Mouse (Mus musculus): ENCODE measurements at regions not wholly inside any gene's neighbourhood (a gene's known extent, or its start where the extent isn't known, plus 50 kb on each side); places are given as distances from the start of the nearest gene placed in this dataset.

GRCm38 (mm10) chr9:33095654-33096053, 459.6 kb downstream of the Ets1 start:
- Histone ChIP-seq H3K9me3 (replicated peaks; ENCODE audit: low read length) (no peaks in the 10 kb centered on the region), H3K9ac (ENCODE audit: insufficient read depth, low read depth) (no peak overlapping the region), H3K27ac (ENCODE audit: insufficient read depth, low read depth) (no peak overlapping the region), H3K4me3 (replicated peaks in 1 of 3; ENCODE audit: low read depth in 2 of 3, low read length in 2 of 3, poor library complexity in 1 of 3) (no peak overlapping the region), H3K4me2 (ENCODE audit: insufficient read depth, low read depth, poor library complexity, severe bottlenecking) (no peak overlapping the region), H3K27me3 (replicated peaks) (no peaks in the 10 kb centered on the region), H3K36me3 (replicated peaks in 1 of 2; ENCODE audit: control insufficient read depth in 1 of 2, insufficient read depth in 1 of 2, low read length in 1 of 2) (no peaks in the 10 kb centered on the region), H3K4me1 (ENCODE audit: control insufficient read depth in 1 of 2, insufficient read depth in 2 of 2) (no peaks in the 10 kb centered on the region), H3K79me2 (replicated peaks; ENCODE audit: control insufficient read depth, extremely low read depth, insufficient read depth, poor library complexity, severe bottlenecking) (no peaks in the 10 kb centered on the region)
- dilution Hi-C loops (cut with MboI; ENCODE audit: extremely low pct_ligation_motif_present, extremely low pct_unique_long_range_greater_than_20kb, low sequenced_read_pairs) = no loop called here
- in situ Hi-C loops (cut with MboI; ENCODE audit: low pct_ligation_motif_present, low pct_unique_long_range_greater_than_20kb, low sequenced_read_pairs) = loop anchor here (5.0 to 25.0 kb wide), 2 partner anchors 508 to 683 kb away; no protein-coding TSS in a partner anchor
- peak; percentile 71 for DNase-seq (ENCODE audit: extremely low read depth)
- TF ChIP-seq USF1 (IDR thresholded peaks at IDR 0.05; ENCODE audit: low read depth, low read length) (no peak), SMC3 (IDR thresholded peaks at IDR 0.05; ENCODE audit: low read depth, low read length) (peak; percentile 91), HCFC1 (IDR thresholded peaks at IDR 0.05; ENCODE audit: low read depth, low read length) (no peak), TBP (conservative IDR thresholded peaks at IDR 0.05; ENCODE audit: low read depth, low read length) (no peak), E2F4 (IDR thresholded peaks at IDR 0.05; ENCODE audit: insufficient replicate concordance, low read depth, low read length) (0 out of 2 replicates have a peak, but pooled peaks have one; percentile 39), KAT2A (IDR thresholded peaks at IDR 0.05; ENCODE audit: insufficient replicate concordance, low read length) (no peak), TCF12 (IDR thresholded peaks at IDR 0.05; ENCODE audit: low read depth, low read length) (0 out of 2 replicates have a peak, but pooled peaks have one; percentile 15), NELFE (IDR thresholded peaks at IDR 0.05; ENCODE audit: low read depth, low read length) (0 out of 2 replicates have a peak, but pooled peaks have one; percentile 19), ETS1 (conservative IDR thresholded peaks at IDR 0.05; ENCODE audit: low read depth, low read length) (no peak), EP300 (IDR thresholded peaks at IDR 0.05; ENCODE audit: low read length) (no peak), ELF1 (IDR thresholded peaks at IDR 0.05; ENCODE audit: low read depth, low read length) (0 out of 2 replicates have a peak, but pooled peaks have one; percentile 15), PAX5 (IDR thresholded peaks at IDR 0.05; ENCODE audit: low read length) (no peak), BHLHE40 (IDR thresholded peaks at IDR 0.05; ENCODE audit: low read depth, low read length) (no peak), MXI1 (IDR thresholded peaks at IDR 0.05; ENCODE audit: low read depth, low read length) (no peak), ZC3H11A (IDR thresholded peaks at IDR 0.05; ENCODE audit: low read depth, low read length) (peak; percentile 83), GABPA (IDR thresholded peaks at IDR 0.05; ENCODE audit: insufficient replicate concordance, low read depth, low read length) (no peak), POLR2A (IDR thresholded peaks at IDR 0.05; ENCODE audit: low read depth, low read length) (no peak), IRF4 (IDR thresholded peaks at IDR 0.05; ENCODE audit: low read depth, low read length) (no peak), RAD21 (IDR thresholded peaks at IDR 0.05; ENCODE audit: low read depth, low read length) (peak; percentile 94), CTCF (conservative IDR thresholded peaks at IDR 0.05 in 1 of 2, IDR thresholded peaks at IDR 0.05 in 1 of 2; ENCODE audit: low read depth in 2 of 2, low read length in 2 of 2) (peak; percentile 50 to 90; a peak in 3 of 4 replicates), JUND (conservative IDR thresholded peaks at IDR 0.05; ENCODE audit: low read depth, low read length) (peak; percentile 52), SIN3A (IDR thresholded peaks at IDR 0.05; ENCODE audit: low read length) (no peak), USF2 (conservative IDR thresholded peaks at IDR 0.05; ENCODE audit: low read depth, low read length) (no peak), MYC (IDR thresholded peaks at IDR 0.05; ENCODE audit: low read depth, low read length) (peak; percentile 58; the same call in 1 of the 2 replicates), CHD2 (IDR thresholded peaks at IDR 0.05; ENCODE audit: low read length) (no peak), NRF1 (IDR thresholded peaks at IDR 0.05; ENCODE audit: low read depth, low read length) (no peak), UBTF (IDR thresholded peaks at IDR 0.05; ENCODE audit: low read depth, low read length) (no peak), RCOR1 (conservative IDR thresholded peaks at IDR 0.05; ENCODE audit: low read depth, low read length) (no peak), ZNF384 (IDR thresholded peaks at IDR 0.05; ENCODE audit: low read depth, low read length) (no peak)
